Mouse (Mus musculus) activated CD4-positive, CD25-positive, alpha-beta regulatory T cell, adult 4 months (primary cell): Measurements from ENCODE around the gene Ldhd. TPM values are rescaled to one million over a fixed set of nuclear protein-coding genes. Genes with fewer than 3 reads are reported as not detected.

Experiments
- ATAC-seq: one replicate; pipeline ENCODE4 v1.8.0; 2017
- polyA plus RNA-seq, 2 experiments: library from polyadenylated mRNA; unstranded; fragments of 100-300 nt; shearing (Covaris generic); gene quantifications; one replicate each; pipeline ENCODE4 v1.2.1; 2017

The Ldhd gene
- polyA plus RNA-seq, 2 experiments from 2014 or later = 0.18 to 1.2 TPM

- ATAC-seq = no peak
Observed at GRCm38 (mm10) chr8:111626933-111627332, 3.2 kb downstream of the Ldhd start.

GRCm38 (mm10) chr8:111626528-111626820 lies 3.7 kb downstream of the Ldhd start:
- ATAC-seq = no peak

GRCm38 (mm10) chr8:111625694-111626527 lies 4.3 kb downstream of the Ldhd start:
- peak; percentile 59 for ATAC-seq

GRCm38 (mm10) chr8:111624853-111625221 lies 5.3 kb downstream of the Ldhd start:
- peak; percentile 13 for ATAC-seq

GRCm38 (mm10) chr8:111624081-111624852 lies 5.9 kb downstream of the Ldhd start:
- peak; percentile 12 for ATAC-seq

GRCm38 (mm10) chr8:111622553-111622952 lies 7.6 kb downstream of the Ldhd start:
- no peak for ATAC-seq

GRCm38 (mm10) chr8:111622104-111622503 lies 8.1 kb downstream of the Ldhd start:
- ATAC-seq = no peak

- ATAC-seq = no peak
Observed at GRCm38 (mm10) chr8:111619936-111620335, 10.2 kb downstream of the Ldhd start.

GRCm38 (mm10) chr8:111618273-111618672 lies 11.9 kb downstream of the Ldhd start:
- ATAC-seq = no peak

GRCm38 (mm10) chr8:111617812-111618211 lies 12.4 kb downstream of the Ldhd start:
- ATAC-seq = no peak

- no peak for ATAC-seq
Observed at GRCm38 (mm10) chr8:111614786-111615701, 15.1 kb downstream of the Ldhd start.

- no peak for ATAC-seq
Observed at GRCm38 (mm10) chr8:111613181-111613580, 17.0 kb downstream of the Ldhd start.

- ATAC-seq = no peak
Observed at GRCm38 (mm10) chr8:111607414-111607813, 22.8 kb downstream of the Ldhd start.

- ATAC-seq = no peak
Observed at GRCm38 (mm10) chr8:111606961-111607360, 23.2 kb downstream of the Ldhd start.

GRCm38 (mm10) chr8:111604986-111605385 lies 25.2 kb downstream of the Ldhd start:
- no peak for ATAC-seq

GRCm38 (mm10) chr8:111602050-111602449 lies 28.1 kb downstream of the Ldhd start:
- no peak for ATAC-seq

- ATAC-seq = no peak
Observed at GRCm38 (mm10) chr8:111599707-111600444, 30.3 kb downstream of the Ldhd start.

- ATAC-seq = no peak
Observed at GRCm38 (mm10) chr8:111597310-111597709, 32.9 kb downstream of the Ldhd start.

- no peak for ATAC-seq
Observed at GRCm38 (mm10) chr8:111596485-111596821, 33.7 kb downstream of the Ldhd start.

GRCm38 (mm10) chr8:111595712-111596484 lies 34.3 kb downstream of the Ldhd start:
- ATAC-seq = peak; percentile 95

GRCm38 (mm10) chr8:111594951-111595350 lies 35.2 kb downstream of the Ldhd start:
- no peak for ATAC-seq
